Mouse (Mus musculus): ENCODE data around the gene Il21r. TPM values are rescaled to one million over a fixed set of nuclear protein-coding genes. Genes with fewer than 3 reads are reported as not detected.

Gene Il21r
- polyA plus RNA-seq, 2 experiments, result 0.48 to 1.2 TPM

GRCm38 (mm10) chr7:125649013-125649412 is 45.8 kb downstream of the Il21r start:
- ATAC-seq (ENCODE audit: insufficient read depth), result no peak
- WGBS (ENCODE audit: insufficient replicate concordance), result 66% methylated on average over 1 of the region's 1 CpGs
- no peaks in the 10 kb centered on the region for H3K4me1 ChIP-seq (replicated peaks; ENCODE audit: control insufficient read depth in 2 of 2, insufficient read depth in 2 of 2, low read length in 1 of 2)
- peaks cover 43% of the 10 kb centered on the region for H3K36me3 ChIP-seq (replicated peaks; ENCODE audit: control insufficient read depth, insufficient read depth, low read depth)
- TF ChIP-seq EP300 (IDR thresholded peaks at IDR 0.05; ENCODE audit: low read depth) (no peak), CTCF (IDR thresholded peaks at IDR 0.05; ENCODE audit: low read depth) (no peak)
- no peaks in the 10 kb centered on the region for H3K27me3 ChIP-seq (ENCODE audit: control insufficient read depth, insufficient read depth, low read length)
- H3K9ac ChIP-seq (replicated peaks), result no peak overlapping the region
- H3K9me3 ChIP-seq (ENCODE audit: control insufficient read depth, low read length), result no peaks in the 10 kb centered on the region
- H3K4me2 ChIP-seq (ENCODE audit: low read depth), result no peak overlapping the region
- no peak for DNase-seq (ENCODE audit: low read depth in 3 of 3, low spot score in 3 of 3)
- no peak overlapping the region for H3K27ac ChIP-seq
- H3K4me3 ChIP-seq (ENCODE audit: insufficient read depth in 1 of 2, low read depth in 2 of 2, low read length in 2 of 2), result no peak overlapping the region

- Histone ChIP-seq H3K9ac (replicated peaks) (no peak overlapping the region), H3K4me3 (ENCODE audit: insufficient read depth in 1 of 2, low read depth in 2 of 2, low read length in 2 of 2) (no peak overlapping the region), H3K27me3 (ENCODE audit: control insufficient read depth, insufficient read depth, low read length) (no peaks in the 10 kb centered on the region), H3K36me3 (replicated peaks; ENCODE audit: control insufficient read depth, insufficient read depth, low read depth) (peaks cover 44% of the 10 kb centered on the region), H3K9me3 (ENCODE audit: control insufficient read depth, low read length) (no peaks in the 10 kb centered on the region), H3K4me1 (replicated peaks; ENCODE audit: control insufficient read depth in 2 of 2, insufficient read depth in 2 of 2, low read length in 1 of 2) (no peaks in the 10 kb centered on the region), H3K27ac (no peak overlapping the region), H3K4me2 (ENCODE audit: low read depth) (no peak overlapping the region)
- WGBS (ENCODE audit: insufficient replicate concordance), result 73% methylated on average over 6 of the region's 6 CpGs
- no peak for TF ChIP-seq CTCF (IDR thresholded peaks at IDR 0.05; ENCODE audit: low read depth)
- TF ChIP-seq EP300 (IDR thresholded peaks at IDR 0.05; ENCODE audit: low read depth), result no peak
- no peak for ATAC-seq (ENCODE audit: insufficient read depth)
- no peak for DNase-seq (ENCODE audit: low read depth in 3 of 3, low spot score in 3 of 3)
Observed at GRCm38 (mm10) chr7:125657511-125657910, 54.3 kb downstream of the Il21r start.

DNA sequence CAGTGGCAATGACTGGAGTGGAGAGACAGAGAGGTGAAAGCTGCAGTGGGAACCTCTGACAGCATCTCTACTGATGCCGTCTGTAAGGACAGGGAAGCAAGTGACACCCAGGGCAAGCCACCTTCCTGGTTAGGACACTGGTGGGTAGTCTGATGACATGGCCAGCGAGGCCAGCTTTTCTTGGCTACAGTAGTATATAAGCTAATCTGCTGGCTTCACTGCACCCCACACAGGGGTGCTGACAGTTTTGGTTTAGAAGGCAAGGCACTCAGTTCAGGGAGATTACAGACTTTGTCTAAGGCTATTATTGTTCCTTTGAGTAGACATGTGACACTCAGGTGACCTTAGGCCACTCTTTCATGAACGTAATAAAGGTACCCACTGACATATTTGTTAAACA is 60.4 kb downstream of the Il21r start:
- 84% methylated on average over 3 of the region's 3 CpGs for WGBS (ENCODE audit: insufficient replicate concordance)
- Histone ChIP-seq H3K4me2 (ENCODE audit: low read depth) (no peak overlapping the region), H3K27ac (no peak overlapping the region), H3K27me3 (ENCODE audit: control insufficient read depth, insufficient read depth, low read length) (no peaks in the 10 kb centered on the region), H3K36me3 (replicated peaks; ENCODE audit: control insufficient read depth, insufficient read depth, low read depth) (peaks cover 20% of the 10 kb centered on the region), H3K4me3 (ENCODE audit: insufficient read depth in 1 of 2, low read depth in 2 of 2, low read length in 2 of 2) (no peak overlapping the region), H3K4me1 (replicated peaks; ENCODE audit: control insufficient read depth in 2 of 2, insufficient read depth in 2 of 2, low read length in 1 of 2) (no peaks in the 10 kb centered on the region), H3K9ac (replicated peaks) (no peak overlapping the region), H3K9me3 (ENCODE audit: control insufficient read depth, low read length) (no peaks in the 10 kb centered on the region)
- no peak for TF ChIP-seq EP300 (IDR thresholded peaks at IDR 0.05; ENCODE audit: low read depth)
- TF ChIP-seq CTCF (IDR thresholded peaks at IDR 0.05; ENCODE audit: low read depth), result no peak
- no peak for ATAC-seq (ENCODE audit: insufficient read depth)
- no peak for DNase-seq (ENCODE audit: low read depth in 3 of 3, low spot score in 3 of 3)

DNA sequence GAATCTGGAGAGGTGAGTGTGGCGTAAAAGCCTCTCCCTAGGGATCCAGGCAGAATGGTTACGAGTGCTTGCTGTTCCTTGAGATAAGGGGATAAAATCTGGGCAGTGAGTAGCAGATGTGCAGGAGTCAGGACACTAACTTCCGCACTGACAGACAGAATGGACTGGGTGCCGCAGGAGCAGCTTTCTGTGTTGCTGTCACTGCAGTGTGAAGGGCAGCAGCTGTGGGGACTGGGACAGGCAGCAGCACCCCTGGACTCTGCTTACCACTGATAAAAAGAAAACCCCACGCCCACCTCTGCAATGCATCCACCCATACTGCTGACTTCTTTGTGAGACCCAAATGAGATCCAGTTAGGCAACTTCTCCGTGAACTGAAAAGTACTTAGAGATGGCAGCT is 67.6 kb downstream of the Il21r start:
- DNase-seq (ENCODE audit: low read depth in 3 of 3, low spot score in 3 of 3), result peak; percentile 19 to 32 (median 25)
- Histone ChIP-seq H3K9me3 (ENCODE audit: control insufficient read depth, low read length) (no peaks in the 10 kb centered on the region), H3K27me3 (ENCODE audit: control insufficient read depth, insufficient read depth, low read length) (no peaks in the 10 kb centered on the region), H3K9ac (replicated peaks) (no peak overlapping the region), H3K4me1 (replicated peaks; ENCODE audit: control insufficient read depth in 2 of 2, insufficient read depth in 2 of 2, low read length in 1 of 2) (peaks cover 0 to 15% of the 10 kb centered on the region in 2 experiments; a peak in 3 of 4 replicates), H3K27ac (no peak overlapping the region; the same call in 1 of the 2 replicates), H3K4me3 (ENCODE audit: insufficient read depth in 1 of 2, low read depth in 2 of 2, low read length in 2 of 2) (no peak overlapping the region), H3K36me3 (replicated peaks; ENCODE audit: control insufficient read depth, insufficient read depth, low read depth) (peaks cover 57% of the 10 kb centered on the region), H3K4me2 (ENCODE audit: low read depth) (peak overlapping the region; percentile 38)
- TF ChIP-seq CTCF (IDR thresholded peaks at IDR 0.05; ENCODE audit: low read depth) (no peak), EP300 (IDR thresholded peaks at IDR 0.05; ENCODE audit: low read depth) (no peak)
- ATAC-seq (ENCODE audit: insufficient read depth), result peak; percentile 87
- WGBS (ENCODE audit: insufficient replicate concordance), result 34% methylated on average over 6 of the region's 6 CpGs

DNA sequence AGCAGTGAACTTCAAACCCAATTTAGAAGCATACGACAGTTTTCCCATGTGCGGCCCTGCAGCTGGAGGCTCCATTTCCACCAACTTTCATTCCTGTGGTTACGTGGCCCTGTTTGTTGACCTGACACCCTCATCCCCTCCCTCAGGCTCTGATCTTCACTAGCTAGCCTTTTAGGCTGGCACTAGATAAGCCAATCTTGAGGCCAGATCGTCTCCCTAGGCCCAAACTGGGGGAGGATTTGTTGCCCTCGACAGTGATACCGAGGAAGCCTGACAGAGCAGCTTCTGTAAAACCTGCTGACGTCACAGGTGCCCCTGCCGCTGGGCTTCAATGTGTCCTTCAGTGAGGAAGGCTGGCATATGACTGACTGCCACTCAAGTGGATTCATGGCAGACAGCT is 68.2 kb downstream of the Il21r start:
- Histone ChIP-seq H3K9ac (replicated peaks) (no peak overlapping the region), H3K27me3 (ENCODE audit: control insufficient read depth, insufficient read depth, low read length) (no peaks in the 10 kb centered on the region), H3K27ac (no peak overlapping the region; the same call in 1 of the 2 replicates), H3K36me3 (replicated peaks; ENCODE audit: control insufficient read depth, insufficient read depth, low read depth) (peaks cover 62% of the 10 kb centered on the region), H3K4me2 (ENCODE audit: low read depth) (peak overlapping the region; percentile 38), H3K4me3 (ENCODE audit: insufficient read depth in 1 of 2, low read depth in 2 of 2, low read length in 2 of 2) (no peak overlapping the region), H3K9me3 (ENCODE audit: control insufficient read depth, low read length) (no peaks in the 10 kb centered on the region), H3K4me1 (replicated peaks; ENCODE audit: control insufficient read depth in 2 of 2, insufficient read depth in 2 of 2, low read length in 1 of 2) (peaks cover 0 to 15% of the 10 kb centered on the region in 2 experiments; a peak in 3 of 4 replicates)
- TF ChIP-seq CTCF (IDR thresholded peaks at IDR 0.05; ENCODE audit: low read depth), result no peak
- TF ChIP-seq EP300 (IDR thresholded peaks at IDR 0.05; ENCODE audit: low read depth), result no peak
- WGBS (ENCODE audit: insufficient replicate concordance), result 49% methylated on average over 8 of the region's 8 CpGs
- ATAC-seq (ENCODE audit: insufficient read depth), result peak; percentile 68; the same call in 1 of the 2 replicates
- no peak for DNase-seq (ENCODE audit: low read depth in 3 of 3, low spot score in 3 of 3)
